Mouse (Mus musculus): ENCODE data around the gene R3hdml.

DNA sequence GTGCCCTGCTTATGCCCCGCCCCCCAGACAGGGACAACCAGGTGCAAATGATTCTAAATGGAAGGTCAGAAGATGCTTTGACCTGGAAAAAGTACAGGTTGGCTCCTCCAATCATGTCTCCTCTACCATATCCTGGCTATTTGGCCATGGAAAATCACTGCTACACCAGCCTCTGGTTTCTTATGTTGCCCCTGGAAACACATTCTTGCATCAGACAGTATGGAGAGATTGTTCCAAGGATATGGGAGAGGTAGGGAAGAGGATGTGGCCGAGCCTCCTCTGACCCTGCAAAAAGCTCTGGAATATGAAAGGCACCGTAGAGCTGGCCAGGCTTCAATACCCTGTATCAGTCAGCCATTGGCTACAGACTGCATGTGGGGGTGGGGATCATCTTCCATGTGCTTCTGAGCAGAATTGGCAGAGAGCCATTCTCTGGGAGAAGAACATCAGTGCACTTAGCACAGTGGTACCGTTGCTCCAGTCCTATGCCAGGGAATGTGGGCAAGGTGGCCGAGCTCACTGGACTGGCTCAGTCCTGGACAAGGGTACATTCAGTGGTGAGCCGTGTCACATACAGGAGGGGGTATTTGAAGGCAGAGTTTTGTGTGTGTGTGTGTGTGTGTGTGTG is 41.3 kb upstream of the R3hdml start:
- no peak for TF ChIP-seq CTCF (IDR thresholded peaks at IDR 0.05; ENCODE audit: low read depth)
- no peak for TF ChIP-seq EP300 (IDR thresholded peaks at IDR 0.05; ENCODE audit: low read depth)

Data from liver, embryonic 14.5 days (tissue).